ENCODE assay signal across 8 mouse cellular contexts in genomic region chr2:26910124-26910993, GRCm38 (mm10). TPM values are rescaled to one million over a fixed set of nuclear protein-coding genes. Genes with fewer than 3 reads are reported as not detected.
DNase-seq lines count a peak whose midpoint lies in the region; ATAC-seq lines count a peak whose summit lies in the region.

Gene Med22, minus strand, starts transcription at chr2:26910677.
Gene Rpl7a, plus strand, starts transcription at chr2:26910764.

- peak within 1 kb of the TSS; percentile 96 for H3K27ac ChIP-seq in hindbrain, embryonic 13.5 days

- no peaks in the 10 kb centered on the region for H3K27me3 ChIP-seq in hindbrain, embryonic 13.5 days

- under 1% methylated on average over 73 of the region's 74 CpGs for WGBS in hindbrain, embryonic 13.5 days

- DNase-seq in NIH3T3 (ENCODE audit: low read depth), result peak; percentile 100
- peak; percentile 100 for DNase-seq in cerebellum, postnatal 10 days
- peak; percentile 98 to 100 for DNase-seq in frontal cortex, postnatal 14 days (ENCODE audit: low spot score in 2 of 2)
- peak; percentile 99 to 100 for DNase-seq in layer of hippocampus, postnatal 25 days (ENCODE audit: extremely low spot score in 1 of 2, low spot score in 1 of 2)
- DNase-seq in lung, postnatal 25 days (ENCODE audit: low spot score), result peak; percentile 99
- DNase-seq in retina, embryonic 14.5 days (ENCODE audit: low spot score), result peak; percentile 99
- DNase-seq in thymus, postnatal 4 days, result peak; percentile 100

- H3K36me3 ChIP-seq in hindbrain, embryonic 13.5 days, result peaks cover 67% of the 10 kb centered on the region

- peaks cover 55% of the 10 kb centered on the region for H3K4me1 ChIP-seq in hindbrain, embryonic 13.5 days (replicated peaks)

- peak within 1 kb of the TSS; percentile 85 for H3K4me3 ChIP-seq in hindbrain, embryonic 13.5 days

- H3K9ac ChIP-seq in hindbrain, embryonic 13.5 days, result peak within 1 kb of the TSS; percentile 99

- peak within 1 kb of the TSS; percentile 100 for H3K4me2 ChIP-seq in hindbrain, embryonic 13.5 days

- H3K9me3 ChIP-seq in hindbrain, embryonic 13.5 days, result no peaks in the 10 kb centered on the region

- peak; percentile 93 for ATAC-seq in hindbrain, embryonic 13.5 days (ENCODE audit: low FRiP score)

RNA-seq across cellular contexts. Expression of gene Med22, which starts in this region (rescaled TPM):
- polyA plus RNA-seq in hindbrain, embryonic 13.5 days (2015; fragmentation: Nextera tagmentation; extraction: Ambion mirVana), result 139 and 140 TPM in 2 replicates
- 10 to 100 TPM; 41.1 to 48.8 TPM for total RNA-seq in layer of hippocampus, postnatal 25 days (2021)

RNA-seq across cellular contexts. Expression of gene Rpl7a, which starts in this region (rescaled TPM):
- 506 and 509 TPM in 2 replicates for polyA plus RNA-seq in hindbrain, embryonic 13.5 days (2015; fragmentation: Nextera tagmentation; extraction: Ambion mirVana)
- total RNA-seq in layer of hippocampus, postnatal 25 days (2021), result 100 to 1,000 TPM; 260 to 281 TPM

Comparison
In these comparisons a context has a peak if more than half of its experiments do, and no peak if none do; other contexts are left out.
1. Peak in every context shown above with its lines: DNase-seq, ATAC-seq, H3K4me3 ChIP-seq and H3K27ac ChIP-seq.